Mouse (Mus musculus): ENCODE data around the gene Opcml. TPM values are rescaled to one million over a fixed set of nuclear protein-coding genes. Genes with fewer than 3 reads are reported as not detected.

The Opcml gene
- polyA plus RNA-seq, 1 experiment, result 0.06 TPM

GRCm38 (mm10) chr9:28329477-28329876, 538.9 kb downstream of the Opcml start:
- no peak overlapping the region for H3K4me3 ChIP-seq (ENCODE audit: insufficient read depth, poor library complexity, severe bottlenecking)
- TF ChIP-seq MYOD1 (IDR thresholded peaks at IDR 0.05; ENCODE audit: control insufficient read depth, insufficient read length, low read depth) (no peak), MYOG (IDR thresholded peaks at IDR 0.05; ENCODE audit: control insufficient read depth, extremely low read depth, insufficient read length) (no peak)

GRCm38 (mm10) chr9:28336511-28337208, 546.1 kb downstream of the Opcml start:
- Histone ChIP-seq H3K36me3 (ENCODE audit: control insufficient read depth, insufficient read depth) (no peaks in the 10 kb centered on the region), H3ac (ENCODE audit: control insufficient read depth, insufficient read length, low read depth) (no peak overlapping the region), H3K79me3 (ENCODE audit: low read depth) (no peaks in the 10 kb centered on the region), H3K27me3 (ENCODE audit: control insufficient read depth, insufficient read depth, insufficient read length) (no peaks in the 10 kb centered on the region), H3K4me3 (ENCODE audit: insufficient read depth, poor library complexity, severe bottlenecking) (no peak overlapping the region), H3K79me2 (ENCODE audit: control insufficient read depth, insufficient read depth) (no peaks in the 10 kb centered on the region)
- no peak for TF ChIP-seq MYOG (IDR thresholded peaks at IDR 0.05; ENCODE audit: control insufficient read depth, extremely low read depth, insufficient read length)
- TF ChIP-seq CEBPB (IDR thresholded peaks at IDR 0.05; ENCODE audit: low read depth), result no peak
- no peak for TF ChIP-seq CTCF (IDR thresholded peaks at IDR 0.05; ENCODE audit: control insufficient read depth, insufficient read depth, insufficient read length)
- TF ChIP-seq MAX (IDR thresholded peaks at IDR 0.05), result no peak
- TF ChIP-seq USF1 (IDR thresholded peaks at IDR 0.05; ENCODE audit: low read depth), result no peak
- TF ChIP-seq MYOD1 (IDR thresholded peaks at IDR 0.05; ENCODE audit: control insufficient read depth, insufficient read length, low read depth), result no peak
- TF ChIP-seq FOSL1 (IDR thresholded peaks at IDR 0.05; ENCODE audit: insufficient read depth, low read length, poor library complexity, severe bottlenecking), result no peak

More at GRCm38 (mm10) chr9:28329477-28329876, 538.9 kb downstream of the Opcml start:
- Histone ChIP-seq H3K27me3 (ENCODE audit: control insufficient read depth, insufficient read depth, insufficient read length) (no peaks in the 10 kb centered on the region), H3K79me3 (ENCODE audit: low read depth) (no peaks in the 10 kb centered on the region), H3ac (ENCODE audit: control insufficient read depth, insufficient read length, low read depth) (no peak overlapping the region), H3K36me3 (ENCODE audit: control insufficient read depth, insufficient read depth) (no peaks in the 10 kb centered on the region), H3K79me2 (ENCODE audit: control insufficient read depth, insufficient read depth) (no peaks in the 10 kb centered on the region)

GRCm38 (mm10) chr9:28337837-28338236, 547.3 kb downstream of the Opcml start:
- Histone ChIP-seq H3K79me2 (ENCODE audit: control insufficient read depth, insufficient read depth) (no peaks in the 10 kb centered on the region), H3K27me3 (ENCODE audit: control insufficient read depth, insufficient read depth, insufficient read length) (no peaks in the 10 kb centered on the region), H3K4me3 (ENCODE audit: insufficient read depth, poor library complexity, severe bottlenecking) (no peak overlapping the region), H3K36me3 (ENCODE audit: control insufficient read depth, insufficient read depth) (no peaks in the 10 kb centered on the region), H3ac (ENCODE audit: control insufficient read depth, insufficient read length, low read depth) (no peak overlapping the region), H3K79me3 (ENCODE audit: low read depth) (no peaks in the 10 kb centered on the region)
- TF ChIP-seq CEBPB (IDR thresholded peaks at IDR 0.05; ENCODE audit: low read depth) (no peak), MYOD1 (IDR thresholded peaks at IDR 0.05; ENCODE audit: control insufficient read depth, insufficient read length, low read depth) (no peak), CTCF (IDR thresholded peaks at IDR 0.05; ENCODE audit: control insufficient read depth, insufficient read depth, insufficient read length) (no peak), FOSL1 (IDR thresholded peaks at IDR 0.05; ENCODE audit: insufficient read depth, low read length, poor library complexity, severe bottlenecking) (no peak), MAX (IDR thresholded peaks at IDR 0.05) (no peak), USF1 (IDR thresholded peaks at IDR 0.05; ENCODE audit: low read depth) (no peak), MYOG (IDR thresholded peaks at IDR 0.05; ENCODE audit: control insufficient read depth, extremely low read depth, insufficient read length) (no peak)

- H3ac ChIP-seq (ENCODE audit: control insufficient read depth, insufficient read length, low read depth), result no peak overlapping the region
- no peaks in the 10 kb centered on the region for H3K79me3 ChIP-seq (ENCODE audit: low read depth)
- TF ChIP-seq MYOD1 (IDR thresholded peaks at IDR 0.05; ENCODE audit: control insufficient read depth, insufficient read length, low read depth) (no peak), USF1 (IDR thresholded peaks at IDR 0.05; ENCODE audit: low read depth) (no peak), CEBPB (IDR thresholded peaks at IDR 0.05; ENCODE audit: low read depth) (no peak), FOSL1 (IDR thresholded peaks at IDR 0.05; ENCODE audit: insufficient read depth, low read length, poor library complexity, severe bottlenecking) (no peak), MYOG (IDR thresholded peaks at IDR 0.05; ENCODE audit: control insufficient read depth, extremely low read depth, insufficient read length) (no peak), CTCF (IDR thresholded peaks at IDR 0.05; ENCODE audit: control insufficient read depth, insufficient read depth, insufficient read length) (no peak), MAX (IDR thresholded peaks at IDR 0.05) (no peak)
- no peaks in the 10 kb centered on the region for H3K79me2 ChIP-seq (ENCODE audit: control insufficient read depth, insufficient read depth)
- H3K4me3 ChIP-seq (ENCODE audit: insufficient read depth, poor library complexity, severe bottlenecking), result no peak overlapping the region
- no peaks in the 10 kb centered on the region for H3K27me3 ChIP-seq (ENCODE audit: control insufficient read depth, insufficient read depth, insufficient read length)
- H3K36me3 ChIP-seq (ENCODE audit: control insufficient read depth, insufficient read depth), result no peaks in the 10 kb centered on the region
Measured at GRCm38 (mm10) chr9:28354978-28355377, 564.4 kb downstream of the Opcml start.

GRCm38 (mm10) chr9:28357946-28358345, 567.4 kb downstream of the Opcml start:
- no peaks in the 10 kb centered on the region for H3K79me3 ChIP-seq (ENCODE audit: low read depth)
- no peaks in the 10 kb centered on the region for H3K79me2 ChIP-seq (ENCODE audit: control insufficient read depth, insufficient read depth)
- no peaks in the 10 kb centered on the region for H3K36me3 ChIP-seq (ENCODE audit: control insufficient read depth, insufficient read depth)
- TF ChIP-seq MYOD1 (IDR thresholded peaks at IDR 0.05; ENCODE audit: control insufficient read depth, insufficient read length, low read depth), result no peak
- no peak for TF ChIP-seq USF1 (IDR thresholded peaks at IDR 0.05; ENCODE audit: low read depth)
- TF ChIP-seq CEBPB (IDR thresholded peaks at IDR 0.05; ENCODE audit: low read depth), result no peak
- no peak for TF ChIP-seq MYOG (IDR thresholded peaks at IDR 0.05; ENCODE audit: control insufficient read depth, extremely low read depth, insufficient read length)
- TF ChIP-seq CTCF (IDR thresholded peaks at IDR 0.05; ENCODE audit: control insufficient read depth, insufficient read depth, insufficient read length), result no peak
- TF ChIP-seq FOSL1 (IDR thresholded peaks at IDR 0.05; ENCODE audit: insufficient read depth, low read length, poor library complexity, severe bottlenecking), result no peak
- TF ChIP-seq MAX (IDR thresholded peaks at IDR 0.05), result no peak
- no peak overlapping the region for H3K4me3 ChIP-seq (ENCODE audit: insufficient read depth, poor library complexity, severe bottlenecking)
- no peaks in the 10 kb centered on the region for H3K27me3 ChIP-seq (ENCODE audit: control insufficient read depth, insufficient read depth, insufficient read length)
- no peak overlapping the region for H3ac ChIP-seq (ENCODE audit: control insufficient read depth, insufficient read length, low read depth)

GRCm38 (mm10) chr9:28360691-28361090, 570.1 kb downstream of the Opcml start:
- no peak for TF ChIP-seq FOSL1 (IDR thresholded peaks at IDR 0.05; ENCODE audit: insufficient read depth, low read length, poor library complexity, severe bottlenecking)
- no peak for TF ChIP-seq MYOG (IDR thresholded peaks at IDR 0.05; ENCODE audit: control insufficient read depth, extremely low read depth, insufficient read length)

More at GRCm38 (mm10) chr9:28360691-28361090, 570.1 kb downstream of the Opcml start:
- no peak overlapping the region for H3K4me3 ChIP-seq (ENCODE audit: insufficient read depth, poor library complexity, severe bottlenecking)
- H3K79me3 ChIP-seq (ENCODE audit: low read depth), result no peaks in the 10 kb centered on the region
- H3K27me3 ChIP-seq (ENCODE audit: control insufficient read depth, insufficient read depth, insufficient read length), result no peaks in the 10 kb centered on the region
- H3K79me2 ChIP-seq (ENCODE audit: control insufficient read depth, insufficient read depth), result no peaks in the 10 kb centered on the region
- H3ac ChIP-seq (ENCODE audit: control insufficient read depth, insufficient read length, low read depth), result no peak overlapping the region
- no peaks in the 10 kb centered on the region for H3K36me3 ChIP-seq (ENCODE audit: control insufficient read depth, insufficient read depth)
